Mouse (Mus musculus): ENCODE measurements at regions not wholly inside any gene's neighbourhood (a gene's known extent, or its start where the extent isn't known, plus 50 kb on each side); places are given as distances from the start of the nearest gene placed in this dataset.

DNA sequence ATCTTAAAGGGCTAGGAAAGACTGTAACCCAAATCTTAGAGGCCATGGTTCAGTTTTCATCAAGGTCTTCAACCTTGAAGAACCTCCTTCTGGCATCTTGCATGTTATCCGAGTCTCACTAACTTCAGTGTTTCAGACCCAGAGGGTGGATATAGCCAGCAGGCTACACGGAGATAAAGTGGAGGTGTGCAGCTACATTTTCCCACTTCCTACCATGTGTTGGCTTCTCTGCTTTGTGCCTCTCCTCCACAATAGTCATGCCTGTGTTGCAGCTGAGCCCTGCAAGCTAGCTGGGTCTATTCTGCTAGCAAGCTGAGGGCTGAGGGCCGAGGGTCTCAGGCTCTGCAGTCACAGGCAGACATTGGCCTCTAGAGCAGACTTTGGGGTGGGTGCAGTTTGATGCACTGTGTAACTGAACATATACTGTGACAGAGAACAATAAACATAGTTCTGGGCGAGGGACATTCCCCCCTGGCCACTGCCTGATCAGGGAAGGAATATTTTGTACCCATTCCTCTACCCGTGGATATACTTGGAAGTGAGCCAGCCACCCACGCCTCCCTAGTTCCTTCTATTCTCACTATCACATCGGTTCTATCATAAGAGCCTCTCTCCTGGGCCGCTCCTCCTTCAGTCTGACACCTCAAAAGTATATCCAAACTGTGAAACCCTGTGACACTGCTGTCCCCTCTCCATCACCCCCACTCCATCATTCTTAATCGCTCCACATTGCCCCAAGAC lies 152.6 kb upstream of the Mycn start:
- no peak for DNase-seq

DNA sequence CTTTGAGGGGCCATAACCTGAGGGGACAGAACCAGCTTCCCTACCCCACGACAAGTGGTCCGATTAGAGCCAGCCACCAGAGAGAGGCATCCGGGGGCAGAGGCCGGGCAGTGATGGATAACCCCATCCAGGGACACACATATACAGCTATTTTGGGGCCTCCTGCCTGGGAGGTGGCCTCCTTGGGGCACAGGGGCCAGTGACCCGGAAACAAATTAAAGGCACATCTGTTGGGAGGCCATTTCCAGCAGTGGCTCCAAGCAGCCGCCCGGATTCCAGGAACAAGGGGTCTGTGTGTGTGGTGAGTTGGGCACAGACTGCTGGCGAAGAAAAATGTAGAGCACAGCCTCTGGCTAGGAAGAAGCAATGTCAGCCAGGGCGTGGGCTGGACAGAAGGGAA lies 144.2 kb upstream of the Mycn start:
- no peak for DNase-seq

DNA sequence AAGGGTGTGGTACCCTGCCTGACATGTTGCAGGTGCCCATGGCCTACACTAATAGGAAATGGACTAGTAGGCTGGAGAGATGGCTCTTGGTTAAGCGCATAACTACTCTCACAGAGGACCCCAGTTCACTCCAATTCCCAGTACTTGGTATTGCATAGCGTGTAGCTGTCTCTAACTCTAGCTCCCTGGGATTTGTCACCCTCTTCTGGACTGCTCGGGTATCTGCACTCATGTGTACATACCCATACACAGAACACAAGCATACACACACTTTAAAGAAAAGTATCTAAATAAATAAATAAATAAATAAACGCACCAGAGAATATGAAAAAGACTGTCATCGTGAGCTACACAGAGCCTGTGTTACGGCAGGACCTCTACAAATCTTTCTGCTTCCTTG lies 143.8 kb upstream of the Mycn start:
- DNase-seq = no peak

DNA sequence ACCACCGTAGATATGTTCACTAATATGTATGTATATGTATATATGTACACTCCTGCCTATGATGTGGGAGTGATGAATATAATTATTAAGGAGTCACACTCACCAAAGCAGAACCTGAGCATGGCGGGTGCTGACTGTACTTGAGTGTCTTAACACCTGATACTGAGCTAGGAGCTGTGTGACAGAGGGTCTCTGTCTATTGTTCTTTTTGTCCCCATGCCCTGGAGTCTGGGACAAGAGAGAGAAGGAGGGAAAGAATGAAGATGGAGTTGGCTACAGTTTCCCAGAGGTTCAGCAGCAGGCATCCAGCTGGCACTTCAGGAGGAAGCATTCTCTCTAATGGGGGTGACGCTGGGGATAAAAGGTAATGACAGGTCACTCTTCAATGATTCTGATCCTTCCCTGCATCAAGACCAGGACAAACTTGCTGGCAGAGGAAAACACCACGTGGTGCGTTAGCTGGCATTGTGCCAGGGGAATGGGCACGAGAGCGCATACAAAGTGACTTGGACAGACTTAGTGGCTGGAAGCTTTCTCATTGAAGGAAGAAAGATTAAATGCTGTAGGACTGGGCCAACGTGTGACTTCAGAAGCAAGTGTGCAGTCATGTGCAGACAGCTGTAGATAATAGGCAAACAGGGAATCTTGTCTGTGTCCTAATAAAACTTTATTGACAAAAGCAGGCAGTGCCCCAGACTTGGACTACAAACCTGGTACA lies 141.8 kb upstream of the Mycn start:
- DNase-seq = no peak

DNA sequence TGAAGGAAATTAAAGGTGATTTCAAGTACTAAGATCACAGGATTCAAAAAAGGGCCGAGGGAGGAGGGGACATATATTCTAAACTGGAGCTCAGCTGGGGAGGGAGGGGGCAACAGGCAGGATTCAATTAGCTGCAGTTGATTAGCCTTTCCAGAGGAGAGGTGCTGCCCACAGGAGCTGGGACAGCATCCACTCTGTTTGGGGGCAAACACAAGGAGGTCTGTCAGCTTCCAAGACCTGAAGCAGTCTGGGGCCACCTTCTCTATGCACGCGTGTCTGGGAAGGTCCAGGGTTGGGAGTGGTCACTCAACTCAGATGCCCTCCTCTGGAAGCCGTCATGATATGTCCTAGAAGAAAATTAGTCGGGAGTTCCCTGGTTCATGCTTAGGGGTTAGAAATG lies 139.1 kb upstream of the Mycn start:
- DNase-seq = no peak

DNA sequence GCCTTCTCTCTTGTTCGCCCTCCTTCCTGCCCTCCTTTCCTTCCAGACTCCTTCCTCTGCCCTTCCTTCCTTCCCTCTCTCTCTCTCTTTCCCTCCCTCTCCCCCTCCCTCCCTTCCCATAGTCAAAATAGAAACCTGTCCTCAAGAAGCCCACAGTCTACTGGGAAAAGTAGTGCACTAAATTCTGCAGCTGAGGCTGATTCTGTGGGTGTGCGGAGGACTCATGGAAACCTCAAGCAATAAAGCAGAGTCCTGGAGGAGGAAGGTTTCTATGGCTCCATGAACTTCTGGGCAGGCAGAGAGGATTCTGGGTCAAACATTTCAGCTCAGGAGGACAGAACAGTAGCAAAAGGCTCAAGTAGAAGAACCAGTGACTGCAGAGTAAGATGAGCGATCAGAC lies 138.1 kb upstream of the Mycn start:
- DNase-seq = no peak

DNA sequence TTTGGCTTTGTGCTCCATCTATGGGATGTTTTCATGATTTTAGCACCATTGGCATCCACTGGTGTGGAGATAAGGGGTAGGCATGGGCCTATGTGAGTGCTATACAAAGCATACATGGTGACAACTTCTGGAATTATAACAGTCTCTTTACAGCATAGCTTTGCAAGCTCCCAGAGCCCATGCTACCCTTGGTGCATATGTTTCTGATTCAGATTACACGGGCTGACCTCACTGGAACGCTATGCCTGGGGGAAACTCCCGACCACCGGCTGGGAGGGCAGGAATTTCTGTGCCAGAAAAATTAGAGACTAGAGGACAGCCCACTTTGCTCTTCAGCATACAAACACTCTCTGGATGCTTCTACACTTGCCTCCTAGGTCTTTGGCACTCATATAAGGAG lies 136.0 kb upstream of the Mycn start:
- no peak for DNase-seq

DNA sequence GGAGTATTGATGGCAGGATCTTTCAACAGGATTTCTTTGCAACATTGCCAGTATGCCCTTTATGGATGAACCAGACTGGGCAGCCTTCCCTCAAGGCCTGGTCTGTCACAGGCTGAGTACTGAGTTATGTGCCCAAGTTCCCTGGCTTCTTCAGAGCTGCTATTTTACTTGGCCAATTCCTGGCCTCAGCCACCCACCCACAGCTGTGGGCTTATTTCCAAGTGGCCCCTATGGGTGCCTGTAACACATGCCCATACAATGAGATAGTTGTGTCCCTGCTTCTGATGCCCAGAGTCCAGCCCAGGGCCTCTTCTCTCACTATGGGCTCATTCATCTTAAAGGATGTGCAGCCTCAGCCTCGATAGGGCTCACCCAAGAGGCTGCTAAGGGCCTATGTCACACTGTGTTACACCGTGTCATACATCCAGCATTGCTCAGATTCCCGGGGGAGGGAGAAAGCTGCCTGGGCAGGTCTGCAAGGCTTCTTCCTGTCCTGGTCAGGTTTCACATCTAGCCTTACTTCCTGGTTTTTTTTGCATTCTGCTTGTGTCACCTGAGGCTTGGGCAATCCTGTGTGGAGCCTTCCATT lies 135.1 kb upstream of the Mycn start:
- no peak for DNase-seq

DNA sequence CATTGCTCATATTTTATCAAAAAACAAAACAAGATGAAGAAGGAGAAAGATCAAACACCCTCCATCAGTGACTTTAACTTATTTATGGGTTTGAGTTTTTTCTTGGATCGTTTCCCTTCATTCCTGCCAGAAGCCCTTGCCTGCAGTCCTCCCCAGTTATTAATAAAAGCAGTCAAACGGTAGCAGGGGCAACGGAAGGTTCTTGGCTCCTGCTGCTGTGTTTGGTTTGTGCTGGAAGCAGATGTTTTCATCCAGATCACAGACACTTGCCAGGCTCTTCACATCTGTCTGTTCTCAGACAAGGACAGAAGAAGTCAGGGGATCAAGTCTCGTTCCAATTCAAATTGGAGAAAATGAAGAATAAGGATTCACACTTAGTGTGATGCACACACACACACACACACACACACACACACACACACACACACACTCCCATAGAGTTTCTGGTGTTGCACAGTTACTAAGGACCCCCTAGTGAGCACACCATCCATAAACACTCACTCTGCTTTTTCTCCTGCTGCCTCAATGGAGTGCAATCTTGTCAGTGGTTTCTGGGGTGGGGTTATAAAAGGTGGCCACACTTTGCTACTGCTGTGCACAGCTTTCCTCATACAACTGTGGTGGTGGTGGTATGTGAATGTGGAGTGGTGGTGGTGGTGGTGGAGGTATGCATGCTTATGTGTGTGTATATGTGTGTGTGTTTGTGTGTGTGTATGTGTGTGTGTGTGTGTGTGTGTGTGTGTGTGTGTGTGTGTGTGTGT lies 131.6 kb upstream of the Mycn start:
- DNase-seq = no peak

DNA sequence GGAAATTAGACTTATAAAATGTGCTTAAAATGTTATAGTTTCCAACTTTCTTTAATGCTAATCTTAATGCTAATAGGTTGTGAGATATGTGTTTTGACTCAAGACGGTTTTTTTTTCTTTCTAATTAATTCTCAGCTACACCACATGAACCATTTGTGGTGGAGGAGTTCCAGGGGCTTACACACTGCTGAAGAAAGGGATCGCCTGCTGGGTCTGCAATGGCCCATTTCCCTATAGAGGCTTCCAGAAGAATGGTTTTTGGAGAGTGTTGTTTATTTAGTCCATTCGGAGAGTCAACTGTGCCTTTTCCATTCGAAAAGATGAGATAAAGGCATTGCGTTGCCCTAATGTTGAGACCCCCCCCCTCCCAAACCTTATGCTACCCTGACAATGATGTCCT lies 125.6 kb upstream of the Mycn start:
- no peak for DNase-seq

DNA sequence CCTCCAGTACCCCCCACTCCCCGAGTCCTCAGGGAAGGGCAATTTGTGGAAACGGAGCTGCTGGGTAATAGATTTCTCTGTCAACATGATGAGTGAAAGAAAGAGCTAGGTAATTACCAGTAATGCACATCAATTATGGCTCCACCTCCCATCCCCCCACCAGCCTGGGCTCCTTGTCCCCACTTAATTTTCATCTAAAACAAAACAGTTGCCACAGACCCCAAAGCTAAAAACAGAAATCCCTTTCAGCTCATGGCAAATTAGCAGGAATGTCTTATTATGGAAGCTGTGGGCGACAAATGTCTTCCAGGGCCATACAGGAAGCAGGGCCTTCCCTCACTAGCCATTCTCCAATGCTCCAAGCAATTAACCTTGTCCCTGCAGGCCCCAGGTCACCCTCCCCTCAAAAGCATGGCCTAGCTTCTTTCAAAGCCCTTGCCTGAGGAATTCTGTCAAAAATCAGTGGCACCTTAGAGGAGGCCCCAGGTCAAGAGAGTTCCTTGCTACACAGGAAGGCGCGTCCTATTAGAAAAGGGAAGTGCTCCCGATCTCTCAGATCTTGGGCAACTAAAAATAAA lies 125.0 kb upstream of the Mycn start:
- no peak for DNase-seq

DNA sequence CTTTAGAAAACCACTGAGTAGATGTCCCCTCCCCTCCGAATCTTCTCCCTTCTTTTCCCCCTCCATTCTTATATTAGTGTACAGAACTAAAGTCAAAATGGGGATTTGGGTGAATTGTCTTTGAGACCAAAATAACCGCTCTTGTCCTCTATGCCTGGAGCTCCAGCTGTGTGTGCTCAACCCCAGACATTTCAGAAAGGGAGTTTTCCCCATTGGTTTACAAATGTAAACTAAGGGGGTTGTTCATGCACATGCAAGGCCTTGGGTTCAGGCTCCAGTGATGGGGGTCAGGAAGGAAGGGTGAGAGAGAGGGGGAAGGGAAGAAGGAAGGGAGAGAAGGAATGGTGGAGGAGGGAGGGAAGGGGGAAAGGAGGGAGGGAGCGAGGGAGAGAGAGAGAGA lies 117.8 kb upstream of the Mycn start:
- DNase-seq = no peak

DNA sequence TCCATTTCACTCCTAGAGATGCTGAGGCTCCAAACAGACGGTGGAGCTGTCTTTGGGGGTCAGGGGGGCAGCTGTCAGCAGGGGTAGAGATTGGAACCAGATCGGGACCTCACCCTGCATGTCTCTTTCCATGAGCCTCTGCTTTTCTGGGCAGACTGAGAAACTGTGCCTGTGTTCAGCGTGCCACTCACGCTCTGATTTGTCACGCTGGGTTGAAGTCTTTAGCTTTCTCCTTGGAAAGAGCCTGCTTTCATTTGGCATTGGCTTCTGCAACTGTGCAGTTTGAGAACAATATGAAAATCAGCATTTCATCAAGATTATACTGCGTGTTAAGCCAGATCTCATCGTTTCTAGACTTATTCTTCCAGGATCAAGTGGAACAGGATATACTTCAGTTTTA lies 114.5 kb upstream of the Mycn start:
- no peak for DNase-seq

DNA sequence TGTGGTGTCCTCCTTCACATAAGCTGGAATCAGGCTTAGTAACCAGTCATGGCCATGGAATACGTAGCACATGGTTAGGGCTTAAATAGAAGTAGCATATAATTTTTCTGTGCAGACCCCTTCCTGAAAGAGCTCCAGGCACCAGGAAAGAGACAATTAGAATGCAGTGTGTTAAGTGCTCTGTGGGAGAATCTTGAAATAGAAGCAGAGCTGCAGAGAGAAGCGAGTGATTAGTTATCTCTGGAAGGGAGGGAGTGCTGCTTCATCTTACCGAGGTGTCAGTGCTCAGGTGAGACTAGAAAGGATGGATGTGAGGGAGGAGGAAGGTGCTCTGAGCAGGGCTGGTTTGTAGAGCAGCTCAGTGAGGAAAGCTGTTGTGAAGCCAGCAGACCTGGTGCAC lies 112.9 kb upstream of the Mycn start:
- DNase-seq = no peak

DNA sequence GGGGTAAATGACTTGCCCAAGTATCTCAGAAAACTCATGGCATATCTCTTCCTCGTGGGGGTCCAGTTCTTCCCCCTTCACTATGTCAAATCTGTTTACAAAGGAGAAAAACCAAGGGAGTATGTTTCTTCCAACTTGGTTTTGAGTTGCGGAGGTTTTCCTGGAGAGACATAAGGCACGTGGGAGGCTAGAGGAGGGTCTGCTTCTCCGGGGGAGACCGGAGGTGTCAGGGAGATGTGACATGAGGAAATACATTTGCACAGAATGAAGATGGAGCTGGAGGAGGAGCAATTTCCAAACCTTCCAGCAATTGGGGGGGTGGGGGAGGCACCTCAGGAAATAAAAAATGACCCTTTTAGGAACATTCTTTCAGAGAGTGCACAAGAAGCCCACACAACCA lies 112.0 kb upstream of the Mycn start:
- DNase-seq = no peak

DNA sequence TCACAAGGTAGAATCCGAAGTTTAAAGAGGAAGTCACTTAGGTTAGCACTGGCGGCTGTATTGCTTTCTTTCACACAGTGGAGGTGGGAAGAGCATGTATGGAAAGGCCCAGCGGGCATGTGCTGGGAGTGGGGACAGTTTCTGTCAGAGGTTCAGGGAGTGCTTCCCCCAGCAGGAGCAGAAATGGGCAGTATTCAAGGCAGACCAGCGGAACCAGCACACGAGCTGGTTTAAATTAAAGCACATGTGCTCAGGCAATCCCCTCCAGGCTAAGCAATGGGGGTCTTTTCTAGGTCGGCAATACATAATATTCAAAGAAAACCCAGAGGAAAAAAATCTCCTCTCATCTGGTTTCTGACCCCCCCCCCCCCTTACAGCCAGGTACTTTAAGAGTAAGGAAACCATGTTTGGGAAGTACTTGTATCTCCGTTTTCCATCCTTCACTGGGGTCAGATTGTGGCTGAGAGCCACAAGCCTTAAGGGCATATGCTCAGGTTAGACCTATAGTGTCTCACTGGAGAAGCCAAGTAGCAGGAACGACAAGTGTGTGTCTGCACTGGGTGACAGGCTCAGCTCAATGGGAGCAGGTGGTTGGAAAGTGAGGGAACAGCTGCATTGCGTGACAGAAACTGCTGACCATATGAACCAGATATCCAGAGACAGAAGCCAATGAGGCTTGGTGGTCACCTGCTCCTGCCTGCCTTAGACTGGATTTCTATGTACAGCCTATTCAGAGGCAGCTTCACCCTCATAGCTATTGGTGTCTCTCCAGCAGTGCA lies 111.3 kb upstream of the Mycn start:
- no peak for DNase-seq

DNA sequence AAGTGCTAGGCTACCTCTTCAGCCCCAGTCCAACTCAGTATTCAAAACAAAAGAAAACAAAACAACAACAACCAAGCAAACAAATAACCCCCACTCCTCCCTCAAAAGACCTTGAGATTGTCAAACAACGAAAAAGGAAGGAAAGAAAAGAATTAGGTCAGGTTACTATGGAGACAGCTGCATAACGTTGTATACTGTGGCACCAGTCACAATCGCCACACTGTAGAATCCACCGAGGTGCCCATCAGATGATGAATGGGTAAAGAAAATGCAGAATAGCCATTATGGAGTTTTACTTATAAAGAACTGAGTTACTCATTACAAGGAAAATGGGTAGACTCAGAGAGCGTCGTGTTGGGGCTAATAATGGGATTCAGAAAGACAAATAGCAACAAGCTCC lies 110.5 kb upstream of the Mycn start:
- no peak for DNase-seq

DNA sequence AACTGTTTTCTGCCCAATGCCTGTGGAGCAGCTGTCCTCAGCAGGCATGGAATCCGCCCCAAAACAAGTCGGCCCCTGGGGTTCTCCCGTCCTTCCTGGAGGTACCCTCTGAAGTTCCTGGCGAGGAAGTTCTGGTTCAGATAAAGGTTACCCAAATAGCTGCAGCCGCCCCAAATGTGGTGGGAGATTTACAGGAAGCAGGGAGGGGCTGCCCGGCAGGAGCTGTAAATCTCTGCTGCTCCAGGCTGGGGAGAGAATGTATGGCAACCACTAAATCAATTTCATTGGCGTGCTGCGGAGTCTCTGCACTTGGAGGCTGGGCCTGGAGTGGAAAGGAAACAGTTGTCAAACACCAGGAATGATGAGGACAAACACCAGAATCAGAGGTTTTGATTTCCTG lies 107.9 kb upstream of the Mycn start:
- DNase-seq = no peak

DNA sequence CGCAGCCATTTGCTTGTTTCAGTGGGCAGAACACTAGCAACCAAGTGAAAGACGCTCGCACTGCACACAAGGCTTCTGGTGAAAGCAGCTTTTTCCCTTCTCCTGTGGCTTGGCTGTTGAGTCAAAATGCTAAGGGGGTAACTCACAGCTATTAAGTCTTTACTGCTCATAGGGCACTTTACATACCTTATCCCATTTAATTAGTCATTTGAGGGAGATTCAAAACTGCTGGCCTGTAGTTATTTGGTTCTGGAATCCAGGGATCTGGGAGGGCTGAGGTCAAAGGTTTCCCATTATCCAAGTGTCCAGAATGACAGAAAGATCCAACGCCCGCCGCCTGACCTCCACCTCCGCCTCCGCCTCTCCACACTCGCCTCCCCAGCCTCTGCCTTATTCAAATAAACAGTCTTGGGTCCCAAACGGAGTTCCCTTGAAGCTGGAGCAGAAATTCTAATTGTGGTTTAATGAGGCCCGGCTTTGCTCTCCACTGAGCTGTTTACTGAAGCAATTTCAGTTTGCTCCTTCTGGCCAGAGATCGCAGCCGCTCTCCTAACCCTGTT lies 106.5 kb upstream of the Mycn start:
- no peak for DNase-seq

DNA sequence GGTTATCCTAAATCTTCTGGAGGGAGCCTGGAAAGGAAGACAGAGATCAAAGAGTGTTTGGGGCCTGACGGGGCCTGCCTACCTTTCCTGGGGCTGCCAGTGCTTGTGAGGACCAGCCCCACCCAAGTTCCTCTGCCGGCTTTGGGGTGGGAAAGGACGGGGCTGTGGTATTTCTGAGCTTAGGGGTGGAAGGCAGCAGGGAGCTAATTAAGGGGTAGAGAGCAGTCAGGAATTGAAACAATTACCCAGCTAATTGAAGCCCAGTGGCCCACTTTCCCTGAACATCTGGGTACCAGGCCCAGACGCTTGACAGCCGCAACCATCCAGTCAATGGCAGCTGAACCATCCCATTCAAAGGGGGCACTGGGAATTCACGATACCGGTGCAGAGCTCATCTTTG lies 101.2 kb upstream of the Mycn start:
- DNase-seq = no peak

DNA sequence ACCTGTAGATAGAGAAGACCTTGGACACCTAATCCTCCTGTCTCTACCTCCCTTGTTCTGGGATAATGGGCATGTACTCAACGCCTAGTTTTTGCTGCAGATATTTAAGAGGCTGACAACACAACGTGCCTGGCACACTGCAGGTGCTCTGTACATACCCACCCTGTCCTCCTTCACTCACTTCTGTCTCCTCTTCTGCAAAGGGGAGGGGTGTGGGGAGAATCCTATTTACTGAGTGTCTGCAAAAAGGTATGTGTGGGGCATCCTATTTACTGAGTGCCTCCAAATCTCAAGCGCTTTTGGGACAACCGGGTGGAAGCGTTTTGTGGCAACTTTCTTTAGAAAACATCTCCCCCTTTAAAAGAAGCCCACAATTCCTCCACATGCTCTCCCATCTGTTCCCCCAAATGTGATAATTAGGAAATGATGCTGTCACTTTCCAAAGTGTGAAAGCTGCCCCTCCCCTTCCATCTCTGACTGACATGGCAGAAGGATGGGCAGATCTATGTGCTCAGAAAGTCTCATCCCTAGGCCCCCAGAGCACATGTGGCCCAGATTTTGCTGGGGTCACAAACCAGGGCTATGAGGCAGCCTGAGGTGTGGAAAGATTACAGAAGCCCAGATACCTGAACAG lies 93.5 kb upstream of the Mycn start:
- DNase-seq = no peak

DNA sequence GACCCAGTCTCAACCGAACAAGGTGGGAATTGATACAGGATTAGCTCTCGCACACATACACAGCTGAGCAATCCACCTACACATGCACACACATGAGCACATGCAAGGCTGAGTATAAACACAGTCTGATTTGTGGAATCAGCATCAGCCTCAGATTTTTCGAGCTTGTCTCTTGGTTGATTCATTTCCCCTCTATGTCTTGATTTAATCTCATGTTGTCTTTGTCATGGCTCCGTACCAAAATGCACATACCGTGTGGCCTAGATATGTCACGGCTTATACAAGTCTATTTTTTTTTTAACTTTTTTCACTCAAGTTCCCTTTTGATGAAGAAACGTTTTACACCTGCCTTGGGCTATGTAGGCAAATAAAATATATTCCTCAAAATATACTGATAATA lies 88.6 kb upstream of the Mycn start:
- DNase-seq = no peak
